Mouse (Mus musculus): ENCODE measurements around the gene Rasgef1a. TPM values are rescaled to one million over a fixed set of nuclear protein-coding genes. Genes with fewer than 3 reads are reported as not detected.

The Rasgef1a gene
- polyA plus RNA-seq, 1 experiment from 2014 or later, result 0.10 TPM

- H3K36me3 ChIP-seq, result no peaks in the 10 kb centered on the region
- H3K4me2 ChIP-seq, result no peak overlapping the region
- H3K27me3 ChIP-seq, result peaks cover 47% of the 10 kb centered on the region
- WGBS, result 71% methylated on average over 5 of the region's 5 CpGs
- no peak overlapping the region for H3K4me3 ChIP-seq
- H3K27ac ChIP-seq, result no peak overlapping the region
- peaks cover 20% of the 10 kb centered on the region for H3K4me1 ChIP-seq
- no peak for ATAC-seq (ENCODE audit: insufficient number of reproducible peaks, insufficient read depth, low FRiP score, low TSS enrichment, low read depth)
- no peaks in the 10 kb centered on the region for H3K9me3 ChIP-seq
- H3K9ac ChIP-seq, result no peak overlapping the region
These were observed 52.0 kb downstream of the Rasgef1a start for GRCm38 (mm10) chr6:118063266-118063665.

- H3K9me3 ChIP-seq, result no peaks in the 10 kb centered on the region
- H3K27ac ChIP-seq, result no peak overlapping the region
- no peak for ATAC-seq (ENCODE audit: insufficient number of reproducible peaks, insufficient read depth, low FRiP score, low TSS enrichment, low read depth)
- H3K4me2 ChIP-seq, result peak overlapping the region; percentile 78; the same call in 1 of the 2 replicates
- 9% methylated on average over 7 of the region's 7 CpGs for WGBS
- peaks cover 20% of the 10 kb centered on the region for H3K4me1 ChIP-seq
- H3K4me3 ChIP-seq, result no peak overlapping the region
- 0 out of 2 replicates have a peak overlapping the region, but pooled peaks have one; percentile 57 for H3K9ac ChIP-seq
- peaks cover 52% of the 10 kb centered on the region for H3K27me3 ChIP-seq
- no peaks in the 10 kb centered on the region for H3K36me3 ChIP-seq
These were observed 53.8 kb downstream of the Rasgef1a start for GRCm38 (mm10) chr6:118064968-118065530.

GRCm38 (mm10) chr6:118065837-118066198 is 54.6 kb downstream of the Rasgef1a start:
- peaks cover 52% of the 10 kb centered on the region for H3K27me3 ChIP-seq
- H3K4me3 ChIP-seq, result peak overlapping the region; percentile 43
- no peak overlapping the region for H3K27ac ChIP-seq
- WGBS, result 0% methylated on average over 11 of the region's 12 CpGs
- H3K36me3 ChIP-seq, result no peaks in the 10 kb centered on the region
- peaks cover 20% of the 10 kb centered on the region for H3K4me1 ChIP-seq
- peak; percentile 4; the same call in 1 of the 2 replicates for ATAC-seq (ENCODE audit: insufficient number of reproducible peaks, insufficient read depth, low FRiP score, low TSS enrichment, low read depth)
- H3K9me3 ChIP-seq, result no peaks in the 10 kb centered on the region
- peak overlapping the region; percentile 57 for H3K9ac ChIP-seq
- peak overlapping the region; percentile 78 for H3K4me2 ChIP-seq

GRCm38 (mm10) chr6:118066199-118067081 is 55.2 kb downstream of the Rasgef1a start:
- peak; percentile 33; the same call in 1 of the 2 replicates for ATAC-seq (ENCODE audit: insufficient number of reproducible peaks, insufficient read depth, low FRiP score, low TSS enrichment, low read depth)
- H3K36me3 ChIP-seq, result no peaks in the 10 kb centered on the region
- WGBS, result 2% methylated on average over 39 of the region's 40 CpGs
- no peak overlapping the region for H3K27ac ChIP-seq
- peaks cover 20% of the 10 kb centered on the region for H3K4me1 ChIP-seq
- peak overlapping the region; percentile 43 for H3K4me3 ChIP-seq
- H3K9ac ChIP-seq, result peak overlapping the region; percentile 57
- H3K9me3 ChIP-seq, result no peaks in the 10 kb centered on the region
- peak overlapping the region; percentile 78 for H3K4me2 ChIP-seq
- H3K27me3 ChIP-seq, result peaks cover 52% of the 10 kb centered on the region

DNA sequence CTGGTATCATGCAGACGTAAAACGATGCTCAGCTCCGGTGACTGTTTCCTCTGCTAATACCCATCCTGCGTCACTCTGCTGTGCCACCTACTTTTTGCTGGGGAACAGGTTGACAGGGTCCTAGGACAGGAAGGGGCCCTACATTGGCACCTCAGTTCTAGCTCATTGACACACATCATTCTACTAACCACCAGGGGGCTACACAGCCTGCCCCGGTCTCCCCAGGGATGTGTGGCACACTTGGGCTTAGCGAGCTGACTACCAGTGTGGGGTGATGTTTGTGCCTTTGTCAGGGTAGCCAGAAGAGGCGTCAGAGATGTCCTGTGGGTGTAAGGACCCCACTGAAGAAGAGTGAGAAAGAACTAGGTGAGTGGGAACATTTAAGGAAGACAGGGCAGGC is 56.5 kb downstream of the Rasgef1a start:
- WGBS, result 67% methylated on average over 7 of the region's 7 CpGs
- H3K4me3 ChIP-seq, result no peak overlapping the region
- H3K27me3 ChIP-seq, result peaks cover 52% of the 10 kb centered on the region
- no peak overlapping the region for H3K9ac ChIP-seq
- no peaks in the 10 kb centered on the region for H3K36me3 ChIP-seq
- peaks cover 20% of the 10 kb centered on the region for H3K4me1 ChIP-seq
- no peak for ATAC-seq (ENCODE audit: insufficient number of reproducible peaks, insufficient read depth, low FRiP score, low TSS enrichment, low read depth)
- H3K27ac ChIP-seq, result no peak overlapping the region
- no peaks in the 10 kb centered on the region for H3K9me3 ChIP-seq
- H3K4me2 ChIP-seq, result no peak overlapping the region

DNA sequence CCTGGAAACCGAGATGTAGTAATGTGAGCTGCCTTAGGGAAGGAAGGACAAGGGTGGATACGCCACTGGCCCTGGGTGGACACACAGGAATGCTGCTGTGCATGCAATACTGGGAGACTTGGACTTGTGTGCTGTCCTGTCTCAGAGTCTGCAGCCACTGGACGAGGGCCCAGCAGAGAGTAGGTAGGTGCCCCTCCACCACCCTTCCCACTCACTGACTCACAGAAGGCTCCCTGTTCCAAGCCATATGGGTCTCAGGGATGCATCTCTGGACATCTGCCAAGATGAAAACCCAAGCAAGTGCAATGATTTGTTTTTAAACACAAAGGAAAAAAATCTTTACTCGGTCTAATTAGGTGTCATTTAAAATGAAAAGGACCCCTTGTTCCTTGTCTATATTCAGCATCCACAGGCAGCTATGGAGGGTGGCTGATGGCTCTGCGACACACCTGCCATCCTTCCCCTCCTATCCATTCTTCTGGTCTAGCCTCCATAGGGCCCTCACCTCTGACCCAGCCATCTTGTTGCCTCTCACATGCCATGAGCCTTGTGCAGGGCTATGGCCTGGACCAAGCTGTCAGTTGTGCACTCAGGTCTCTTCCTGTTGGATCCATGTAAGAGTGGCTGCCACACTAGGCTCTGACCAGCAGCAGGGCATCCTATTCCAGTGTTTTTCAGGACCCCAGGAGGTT is 59.2 kb downstream of the Rasgef1a start:
- Histone ChIP-seq H3K4me1 (peaks cover 28% of the 10 kb centered on the region), H3K4me3 (no peak overlapping the region), H3K36me3 (no peaks in the 10 kb centered on the region), H3K27me3 (peaks cover 32% of the 10 kb centered on the region), H3K9ac (no peak overlapping the region), H3K27ac (no peak overlapping the region), H3K9me3 (no peaks in the 10 kb centered on the region), H3K4me2 (no peak overlapping the region)
- no peak for ATAC-seq (ENCODE audit: insufficient number of reproducible peaks, insufficient read depth, low FRiP score, low TSS enrichment, low read depth)
- 61% methylated on average over 5 of the region's 5 CpGs for WGBS

DNA sequence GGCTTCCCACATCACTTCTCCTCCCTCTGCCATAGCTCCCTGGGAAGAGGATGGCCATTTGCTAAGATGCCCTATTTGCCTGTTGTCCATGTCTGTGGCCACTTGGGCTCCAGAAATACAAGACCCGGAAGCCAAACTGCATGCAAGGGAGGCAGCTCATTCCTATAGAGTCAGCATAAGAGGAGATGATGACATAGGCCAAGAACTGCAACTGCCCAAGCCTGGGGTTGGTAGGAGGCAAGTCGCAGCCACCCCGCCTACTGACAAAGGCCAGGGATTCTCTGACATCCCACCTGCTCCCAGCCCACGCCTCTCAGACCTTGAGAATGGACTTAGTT is 59.7 kb downstream of the Rasgef1a start:
- H3K9ac ChIP-seq, result no peak overlapping the region
- no peak overlapping the region for H3K4me3 ChIP-seq
- H3K4me2 ChIP-seq, result no peak overlapping the region
- H3K36me3 ChIP-seq, result no peaks in the 10 kb centered on the region
- 80% methylated on average over 4 of the region's 4 CpGs for WGBS
- no peak for ATAC-seq (ENCODE audit: insufficient number of reproducible peaks, insufficient read depth, low FRiP score, low TSS enrichment, low read depth)
- H3K27me3 ChIP-seq, result peaks cover 27% of the 10 kb centered on the region
- H3K9me3 ChIP-seq, result no peaks in the 10 kb centered on the region
- H3K4me1 ChIP-seq, result peaks cover 22% of the 10 kb centered on the region
- no peak overlapping the region for H3K27ac ChIP-seq

- Histone ChIP-seq H3K4me1 (peaks cover 18% of the 10 kb centered on the region), H3K36me3 (no peaks in the 10 kb centered on the region), H3K27me3 (peaks cover 23% of the 10 kb centered on the region), H3K9ac (no peak overlapping the region), H3K4me2 (no peak overlapping the region), H3K4me3 (no peak overlapping the region), H3K27ac (no peak overlapping the region), H3K9me3 (no peaks in the 10 kb centered on the region)
- ATAC-seq (ENCODE audit: insufficient number of reproducible peaks, insufficient read depth, low FRiP score, low TSS enrichment, low read depth), result no peak
- 76% methylated on average over 3 of the region's 3 CpGs for WGBS
These were observed 60.2 kb downstream of the Rasgef1a start for GRCm38 (mm10) chr6:118071416-118071815.

- Histone ChIP-seq H3K27ac (no peak overlapping the region), H3K4me1 (peaks cover 12% of the 10 kb centered on the region), H3K36me3 (no peaks in the 10 kb centered on the region), H3K27me3 (peaks cover 15% of the 10 kb centered on the region), H3K9ac (no peak overlapping the region), H3K4me2 (no peak overlapping the region), H3K4me3 (no peak overlapping the region), H3K9me3 (no peaks in the 10 kb centered on the region)
- ATAC-seq (ENCODE audit: insufficient number of reproducible peaks, insufficient read depth, low FRiP score, low TSS enrichment, low read depth), result no peak
- WGBS, result 85% methylated on average over 1 of the region's 1 CpGs
These were observed 60.9 kb downstream of the Rasgef1a start for GRCm38 (mm10) chr6:118072176-118072575.

DNA sequence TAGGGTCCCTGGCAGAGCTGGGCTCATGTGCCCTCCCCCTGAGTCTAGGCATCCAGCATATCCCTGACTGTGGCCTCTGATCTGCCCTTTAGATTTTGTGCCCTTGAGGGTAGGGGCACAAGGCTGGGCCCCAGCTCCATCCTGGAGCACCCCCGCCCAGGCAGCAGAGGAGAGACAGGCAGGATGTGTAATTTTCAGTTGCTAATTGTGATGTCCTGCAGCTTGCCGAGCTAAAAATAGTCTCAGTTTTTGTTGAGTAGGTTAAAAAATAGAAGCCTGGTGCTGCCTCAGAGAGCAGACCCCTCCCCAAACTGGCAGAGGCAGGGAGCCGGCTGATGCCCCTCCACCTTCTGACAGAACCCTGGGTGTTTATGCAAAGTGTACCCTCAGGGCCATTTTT is 62.9 kb downstream of the Rasgef1a start:
- 21% methylated on average over 3 of the region's 3 CpGs for WGBS
- H3K27me3 ChIP-seq, result peaks cover 4% of the 10 kb centered on the region
- no peak overlapping the region for H3K4me3 ChIP-seq
- no peaks in the 10 kb centered on the region for H3K36me3 ChIP-seq
- H3K4me2 ChIP-seq, result no peak overlapping the region
- H3K27ac ChIP-seq, result no peak overlapping the region
- no peaks in the 10 kb centered on the region for H3K9me3 ChIP-seq
- no peak for ATAC-seq (ENCODE audit: insufficient number of reproducible peaks, insufficient read depth, low FRiP score, low TSS enrichment, low read depth)
- H3K4me1 ChIP-seq, result peaks cover 12% of the 10 kb centered on the region
- H3K9ac ChIP-seq, result no peak overlapping the region

DNA sequence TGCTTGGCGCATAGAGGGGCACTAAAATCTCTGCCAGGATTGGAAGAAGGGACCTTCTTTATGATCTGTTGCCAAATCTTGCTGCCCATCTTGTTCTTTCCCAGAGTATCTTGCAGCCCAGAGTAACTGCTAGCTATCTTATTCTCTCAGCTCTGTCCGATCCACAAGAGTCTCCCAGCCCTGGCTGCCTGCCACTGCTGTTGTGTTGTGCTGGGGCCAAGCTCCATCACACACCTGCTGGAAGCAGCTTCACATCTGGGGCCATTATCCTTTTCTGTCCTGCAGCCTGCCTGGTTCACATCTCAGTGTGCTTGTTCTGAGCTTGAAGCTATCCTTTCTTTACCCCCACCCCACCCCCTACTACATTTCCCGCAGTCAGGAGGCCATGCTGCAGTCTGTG is 65.0 kb downstream of the Rasgef1a start:
- no peaks in the 10 kb centered on the region for H3K36me3 ChIP-seq
- H3K4me2 ChIP-seq, result no peak overlapping the region
- H3K4me3 ChIP-seq, result no peak overlapping the region
- H3K27me3 ChIP-seq, result peaks cover 13% of the 10 kb centered on the region
- WGBS, result 84% methylated on average over 3 of the region's 3 CpGs
- H3K9ac ChIP-seq, result no peak overlapping the region
- no peak for ATAC-seq (ENCODE audit: insufficient number of reproducible peaks, insufficient read depth, low FRiP score, low TSS enrichment, low read depth)
- peaks cover 12% of the 10 kb centered on the region for H3K4me1 ChIP-seq
- no peaks in the 10 kb centered on the region for H3K9me3 ChIP-seq
- no peak overlapping the region for H3K27ac ChIP-seq
